Mouse (Mus musculus): ENCODE measurements around the gene Edem2.
"Not testable (repeated sequence)": the region's sequence is repeated elsewhere in the genome, so short reads cannot be mapped to it uniquely, and the experiment has no call there.

Gene Edem2

GRCm38 (mm10) chr2:155736936-155737335 lies 7.7 kb upstream of the Edem2 start:
- DNase-seq (ENCODE audit: extremely low read depth, insufficient read length, low spot score), result no peak

GRCm38 (mm10) chr2:155735766-155736165 lies 6.5 kb upstream of the Edem2 start, which contains the start of gene Gm17581:
TSS of gene Gm17581 (minus strand) at chr2:155735866.
- DNase-seq (ENCODE audit: extremely low read depth, insufficient read length, low spot score), result not testable (repeated sequence)

GRCm38 (mm10) chr2:155735080-155735479 lies 5.8 kb upstream of the Edem2 start:
- no peak for DNase-seq (ENCODE audit: extremely low read depth, insufficient read length, low spot score)

GRCm38 (mm10) chr2:155728742-155729141 lies 533 bp downstream of the Edem2 start:
- no peak for DNase-seq (ENCODE audit: extremely low read depth, insufficient read length, low spot score)

GRCm38 (mm10) chr2:155727764-155728395 lies 1.4 kb downstream of the Edem2 start:
- no peak for DNase-seq (ENCODE audit: extremely low read depth, insufficient read length, low spot score)

GRCm38 (mm10) chr2:155726302-155726701 lies 3.0 kb downstream of the Edem2 start:
- DNase-seq (ENCODE audit: extremely low read depth, insufficient read length, low spot score), result no peak

- DNase-seq (ENCODE audit: extremely low read depth, insufficient read length, low spot score), result no peak
These were observed 4.7 kb downstream of the Edem2 start for GRCm38 (mm10) chr2:155724526-155724925.

GRCm38 (mm10) chr2:155724036-155724435 lies 5.2 kb downstream of the Edem2 start:
- no peak for DNase-seq (ENCODE audit: extremely low read depth, insufficient read length, low spot score)

GRCm38 (mm10) chr2:155720585-155720984 lies 8.7 kb downstream of the Edem2 start:
- DNase-seq (ENCODE audit: extremely low read depth, insufficient read length, low spot score), result no peak

- DNase-seq (ENCODE audit: extremely low read depth, insufficient read length, low spot score), result no peak
These were observed 11.9 kb downstream of the Edem2 start for GRCm38 (mm10) chr2:155717082-155717990.

GRCm38 (mm10) chr2:155710557-155710956 lies 18.7 kb downstream of the Edem2 start:
- DNase-seq (ENCODE audit: extremely low read depth, insufficient read length, low spot score), result no peak

- DNase-seq (ENCODE audit: extremely low read depth, insufficient read length, low spot score), result no peak
These were observed 22.0 kb downstream of the Edem2 start for GRCm38 (mm10) chr2:155707251-155707650.

GRCm38 (mm10) chr2:155703630-155704029 lies 25.6 kb downstream of the Edem2 start:
- no peak for DNase-seq (ENCODE audit: extremely low read depth, insufficient read length, low spot score)

- no peak for DNase-seq (ENCODE audit: extremely low read depth, insufficient read length, low spot score)
These were observed 27.8 kb downstream of the Edem2 start for GRCm38 (mm10) chr2:155701399-155701919.

GRCm38 (mm10) chr2:155698443-155698842 lies 30.8 kb downstream of the Edem2 start:
- not testable (repeated sequence) for DNase-seq (ENCODE audit: extremely low read depth, insufficient read length, low spot score)

- no peak for DNase-seq (ENCODE audit: extremely low read depth, insufficient read length, low spot score)
These were observed 32.4 kb downstream of the Edem2 start for GRCm38 (mm10) chr2:155696851-155697250.

GRCm38 (mm10) chr2:155696091-155696558 lies 33.1 kb downstream of the Edem2 start:
- DNase-seq (ENCODE audit: extremely low read depth, insufficient read length, low spot score), result peak; percentile 62

GRCm38 (mm10) chr2:155695316-155695715 lies 34.0 kb downstream of the Edem2 start:
- DNase-seq (ENCODE audit: extremely low read depth, insufficient read length, low spot score), result no peak

- DNase-seq (ENCODE audit: extremely low read depth, insufficient read length, low spot score), result no peak
These were observed 34.7 kb downstream of the Edem2 start for GRCm38 (mm10) chr2:155694564-155694963.

- peak; percentile 25 for DNase-seq (ENCODE audit: extremely low read depth, insufficient read length, low spot score)
These were observed 36.1 kb downstream of the Edem2 start for GRCm38 (mm10) chr2:155693136-155693535.

GRCm38 (mm10) chr2:155691723-155692493 lies 37.4 kb downstream of the Edem2 start, which contains the start of gene Trpc4ap:
TSS of gene Trpc4ap (minus strand) at chr2:155692384.
- DNase-seq (ENCODE audit: extremely low read depth, insufficient read length, low spot score), result peak; percentile 95

Data from 3134 (cell line).